Mouse (Mus musculus) kidney, adult 2 months (tissue): ENCODE measurements around the gene Senp1.

Experiments used
- CTCF ChIP-seq: fragments of 200-500 bp; conservative IDR thresholded peaks from 2 replicates; pipeline ENCODE4 v1.5.1; 2011; ENCODE audit warnings: low read depth, mild to moderate bottlenecking, control low read depth, low read length, moderate library complexity, mixed read lengths; ENCODE audit not compliant: insufficient read depth, insufficient read length
- POLR2A ChIP-seq: fragments of 200-500 bp; IDR thresholded peaks from one replicate; pipeline ENCODE4 v1.6.1; 2011; ENCODE audit warnings: low read depth, low read length, control low read depth

DNA sequence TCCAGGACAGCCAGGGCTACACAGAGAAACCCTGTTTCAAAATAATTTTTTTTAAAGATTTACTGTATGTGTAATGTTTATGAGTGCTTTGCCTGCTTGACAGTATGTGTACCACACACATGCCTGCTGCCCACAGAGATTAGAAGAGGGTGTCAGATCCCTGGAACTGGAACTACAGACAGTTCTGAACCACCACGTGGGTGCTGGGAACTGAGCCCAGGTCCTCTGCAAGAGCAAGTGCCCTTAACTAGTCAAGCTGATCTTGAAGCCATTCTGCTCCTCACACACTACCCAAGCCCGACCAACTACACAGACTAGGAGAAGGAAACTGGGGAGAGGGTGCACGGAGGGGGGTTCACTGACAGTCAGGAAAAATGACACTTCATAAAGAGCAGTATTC, 39.9 kb upstream of the Senp1 start:
- no peak for TF ChIP-seq CTCF
- no peak for TF ChIP-seq POLR2A
